Mouse (Mus musculus): Measurements from ENCODE around the gene Sertad2. TPM values are rescaled to one million over a fixed set of nuclear protein-coding genes. Genes with fewer than 3 reads are reported as not detected.

The Sertad2 gene
- polyA plus RNA-seq (2012; fragmentation: generic; extraction: Trizol): 20.9 TPM

- peak within 1 kb of the TSS; percentile 77 for H3K4me3 ChIP-seq
- peak within 1 kb of the TSS; percentile 69 for H3ac ChIP-seq (ENCODE audit: control insufficient read depth, insufficient read length)
- H3K4me2 ChIP-seq (ENCODE audit: low read depth): peak within 1 kb of the TSS; percentile 97
- H3K27me3 ChIP-seq (ENCODE audit: control insufficient read depth, insufficient read depth, insufficient read length): no peaks in the 10 kb centered on the region
- TF ChIP-seq REST (IDR thresholded peaks at IDR 0.05; ENCODE audit: insufficient read depth, insufficient read length) (no peak), POLR2A (IDR thresholded peaks at IDR 0.05; ENCODE audit: insufficient read length, low read depth) (peak; percentile 93), POLR2AphosphoS2 (IDR thresholded peaks at IDR 0.05; ENCODE audit: insufficient read length, low read depth) (peak; percentile 92)
- H3K79me2 ChIP-seq (ENCODE audit: control insufficient read depth, insufficient read depth): peaks cover 29% of the 10 kb centered on the region
- no peaks in the 10 kb centered on the region for H3K36me3 ChIP-seq (ENCODE audit: control insufficient read depth, insufficient read depth)
These were observed at the start of gene Sertad2 for GRCm38 (mm10) chr11:20542739-20543452. Gene Sertad2 (plus strand): TSS chr11:20543253.

- H3K27me3 ChIP-seq (ENCODE audit: control insufficient read depth, insufficient read depth, insufficient read length): no peaks in the 10 kb centered on the region
- no peaks in the 10 kb centered on the region for H3K79me2 ChIP-seq (ENCODE audit: control insufficient read depth, insufficient read depth)
- H3K4me3 ChIP-seq: no peak overlapping the region
- H3K36me3 ChIP-seq (ENCODE audit: control insufficient read depth, insufficient read depth): no peaks in the 10 kb centered on the region
- H3ac ChIP-seq (ENCODE audit: control insufficient read depth, insufficient read length): no peak overlapping the region
- peak in 1 of 3 experiments; percentile 21 for TF ChIP-seq MYOD1 (IDR thresholded peaks at IDR 0.05; ENCODE audit: control insufficient read depth in 1 of 3, insufficient read length in 2 of 3, low read depth in 2 of 3)
- no peak for TF ChIP-seq USF1 (IDR thresholded peaks at IDR 0.05; ENCODE audit: low read depth)
- H3K4me2 ChIP-seq (ENCODE audit: low read depth): no peak overlapping the region
These were observed 49.0 kb upstream of the Sertad2 start for GRCm38 (mm10) chr11:20493922-20494626.

- TF ChIP-seq TCF3 (IDR thresholded peaks at IDR 0.05; ENCODE audit: insufficient read length, low read depth) (no peak), POLR2AphosphoS2 (IDR thresholded peaks at IDR 0.05; ENCODE audit: insufficient read length, low read depth) (no peak), TCF12 (IDR thresholded peaks at IDR 0.05; ENCODE audit: insufficient read depth, poor library complexity, severe bottlenecking) (no peak), MYOD1 (IDR thresholded peaks at IDR 0.05; ENCODE audit: control insufficient read depth in 1 of 3, insufficient read length in 2 of 3, low read depth in 2 of 3) (no peak), SRF (IDR thresholded peaks at IDR 0.05; ENCODE audit: control insufficient read depth, insufficient read length, low read depth) (no peak), CEBPB (IDR thresholded peaks at IDR 0.05; ENCODE audit: insufficient read depth, poor library complexity, severe bottlenecking) (no peak), MYOG (IDR thresholded peaks at IDR 0.05; ENCODE audit: control insufficient read depth in 1 of 3, insufficient read depth in 1 of 3, insufficient read length in 2 of 3, low read depth in 2 of 3) (no peak), MAX (IDR thresholded peaks at IDR 0.05; ENCODE audit: low read depth) (no peak), REST (IDR thresholded peaks at IDR 0.05; ENCODE audit: insufficient read depth, insufficient read length) (no peak), USF1 (IDR thresholded peaks at IDR 0.05; ENCODE audit: low read depth) (no peak), E2F4 (IDR thresholded peaks at IDR 0.05; ENCODE audit: insufficient read depth) (no peak), POLR2A (IDR thresholded peaks at IDR 0.05; ENCODE audit: insufficient read length, low read depth) (no peak)
- Histone ChIP-seq H3ac (ENCODE audit: control insufficient read depth, insufficient read length) (no peak overlapping the region), H3K4me3 (no peak overlapping the region), H3K4me2 (ENCODE audit: low read depth) (no peak overlapping the region), H3K36me3 (ENCODE audit: control insufficient read depth, insufficient read depth) (no peaks in the 10 kb centered on the region), H3K79me2 (ENCODE audit: control insufficient read depth, insufficient read depth) (no peaks in the 10 kb centered on the region), H3K27me3 (ENCODE audit: control insufficient read depth, insufficient read depth, insufficient read length) (no peaks in the 10 kb centered on the region)
These were observed 42.5 kb upstream of the Sertad2 start for GRCm38 (mm10) chr11:20500516-20500915.

GRCm38 (mm10) chr11:20501160-20501955 lies 41.7 kb upstream of the Sertad2 start:
- Histone ChIP-seq H3K36me3 (ENCODE audit: control insufficient read depth, insufficient read depth) (no peaks in the 10 kb centered on the region), H3ac (ENCODE audit: control insufficient read depth, insufficient read length) (no peak overlapping the region), H3K27me3 (ENCODE audit: control insufficient read depth, insufficient read depth, insufficient read length) (no peaks in the 10 kb centered on the region), H3K4me3 (no peak overlapping the region), H3K4me2 (ENCODE audit: low read depth) (no peak overlapping the region), H3K79me2 (ENCODE audit: control insufficient read depth, insufficient read depth) (no peaks in the 10 kb centered on the region)
- TF ChIP-seq MYOD1 (IDR thresholded peaks at IDR 0.05; ENCODE audit: control insufficient read depth in 1 of 3, insufficient read length in 2 of 3, low read depth in 2 of 3) (no peak), USF1 (IDR thresholded peaks at IDR 0.05; ENCODE audit: low read depth) (no peak), SRF (IDR thresholded peaks at IDR 0.05; ENCODE audit: control insufficient read depth, insufficient read length, low read depth) (no peak), TCF12 (IDR thresholded peaks at IDR 0.05; ENCODE audit: insufficient read depth, poor library complexity, severe bottlenecking) (no peak), REST (IDR thresholded peaks at IDR 0.05; ENCODE audit: insufficient read depth, insufficient read length) (no peak), POLR2A (IDR thresholded peaks at IDR 0.05; ENCODE audit: insufficient read length, low read depth) (no peak), E2F4 (IDR thresholded peaks at IDR 0.05; ENCODE audit: insufficient read depth) (no peak)

GRCm38 (mm10) chr11:20513574-20513973 lies 29.5 kb upstream of the Sertad2 start:
- H3K4me2 ChIP-seq (ENCODE audit: low read depth): no peak overlapping the region
- H3K4me3 ChIP-seq: no peak overlapping the region
- TF ChIP-seq MYOD1 (IDR thresholded peaks at IDR 0.05; ENCODE audit: control insufficient read depth in 1 of 3, insufficient read length in 2 of 3, low read depth in 2 of 3) (peak in 1 of 3 experiments; percentile 65), REST (IDR thresholded peaks at IDR 0.05; ENCODE audit: insufficient read depth, insufficient read length) (no peak), MYOG (IDR thresholded peaks at IDR 0.05; ENCODE audit: control insufficient read depth in 1 of 3, insufficient read depth in 1 of 3, insufficient read length in 2 of 3, low read depth in 2 of 3) (peak in 1 of 3 experiments; percentile 67), TCF12 (IDR thresholded peaks at IDR 0.05; ENCODE audit: insufficient read depth, poor library complexity, severe bottlenecking) (no peak), CEBPB (IDR thresholded peaks at IDR 0.05; ENCODE audit: insufficient read depth, poor library complexity, severe bottlenecking) (no peak), POLR2A (IDR thresholded peaks at IDR 0.05; ENCODE audit: insufficient read length, low read depth) (no peak)
- no peak overlapping the region for H3ac ChIP-seq (ENCODE audit: control insufficient read depth, insufficient read length)
- H3K36me3 ChIP-seq (ENCODE audit: control insufficient read depth, insufficient read depth): no peaks in the 10 kb centered on the region
- H3K79me2 ChIP-seq (ENCODE audit: control insufficient read depth, insufficient read depth): no peaks in the 10 kb centered on the region
- no peaks in the 10 kb centered on the region for H3K27me3 ChIP-seq (ENCODE audit: control insufficient read depth, insufficient read depth, insufficient read length)

All from myocyte (in vitro differentiated cells).